Comparison of ENCODE assay signal across 8 mouse cellular contexts in the genomic region with DNA sequence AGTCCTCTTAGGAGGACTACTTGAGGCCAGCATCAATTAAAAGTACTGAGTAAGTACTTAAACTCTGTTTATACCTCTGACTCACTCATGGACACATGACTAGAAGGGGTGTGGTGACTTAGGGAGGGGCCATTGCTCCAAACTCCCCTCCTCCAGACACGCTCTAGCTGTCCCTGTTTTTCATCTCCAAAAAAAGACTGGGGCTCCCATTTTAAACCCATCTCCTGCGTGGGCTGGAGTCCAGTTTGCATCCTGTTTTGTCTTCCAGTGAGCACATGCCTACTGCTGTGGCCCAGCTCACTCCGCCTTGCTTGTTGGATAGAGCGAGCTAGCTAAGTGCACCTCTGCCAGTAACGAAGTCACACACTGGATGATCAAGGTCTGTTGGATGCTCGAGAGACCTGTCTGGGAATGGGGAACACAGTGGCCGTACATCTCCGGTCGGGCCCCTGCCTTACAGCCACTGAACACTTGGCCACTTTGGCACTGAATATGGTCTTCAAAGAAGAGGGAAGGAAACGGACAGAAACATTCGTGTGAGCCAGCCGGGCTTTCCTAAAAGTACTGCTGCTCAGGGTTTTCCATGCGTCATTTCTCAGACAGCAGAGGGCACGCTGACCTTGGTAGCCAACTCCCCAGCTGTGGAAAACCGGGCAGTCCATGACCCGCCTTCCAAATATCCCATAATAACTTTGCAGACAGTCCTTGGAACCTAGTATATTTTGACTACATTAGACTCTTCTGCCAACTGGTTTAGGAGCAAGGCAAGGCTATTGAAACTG.
A peak's percentile ranks its signal among the peaks of the same experiment; 100 is the strongest.
DNase-seq lines count a peak whose midpoint lies in the region; ATAC-seq and TF ChIP-seq lines count a peak whose summit lies in the region.

No protein-coding gene starts in this region.

- no peaks in the 10 kb centered on the region for H3K9me3 ChIP-seq in embryonic facial prominence, embryonic 10.5 days
- no peaks in the 10 kb centered on the region for H3K9me3 ChIP-seq in limb, embryonic 15.5 days
- H3K9me3 ChIP-seq in midbrain, embryonic 14.5 days (ENCODE audit: control insufficient read depth, low read length), result no peaks in the 10 kb centered on the region
- no peaks in the 10 kb centered on the region for H3K9me3 ChIP-seq in forebrain, postnatal 0 days (ENCODE audit: low read length)

- peaks cover 49% of the 10 kb centered on the region for H3K4me1 ChIP-seq in embryonic facial prominence, embryonic 10.5 days
- peaks cover 58% of the 10 kb centered on the region for H3K4me1 ChIP-seq in limb, embryonic 15.5 days
- H3K4me1 ChIP-seq in midbrain, embryonic 14.5 days (ENCODE audit: control insufficient read depth, insufficient read depth, low read length), result no peaks in the 10 kb centered on the region
- H3K4me1 ChIP-seq in forebrain, postnatal 0 days (ENCODE audit: insufficient read depth), result peaks cover 4% of the 10 kb centered on the region; the same call in 1 of the 2 replicates

- H3K27me3 ChIP-seq in embryonic facial prominence, embryonic 10.5 days (replicated peaks; ENCODE audit: low read depth, poor library complexity, severe bottlenecking), result no peaks in the 10 kb centered on the region
- no peaks in the 10 kb centered on the region for H3K27me3 ChIP-seq in limb, embryonic 15.5 days
- no peaks in the 10 kb centered on the region for H3K27me3 ChIP-seq in midbrain, embryonic 14.5 days (ENCODE audit: control insufficient read depth, insufficient read depth, low read length)
- no peaks in the 10 kb centered on the region for H3K27me3 ChIP-seq in forebrain, postnatal 0 days (ENCODE audit: insufficient read depth, low read length)

- peak; percentile 16 for ATAC-seq in limb, embryonic 15.5 days (ENCODE audit: insufficient number of reproducible peaks, low FRiP score, low TSS enrichment, low read depth)
- ATAC-seq in midbrain, embryonic 14.5 days (ENCODE audit: low FRiP score, low TSS enrichment), result no peak
- ATAC-seq in forebrain, postnatal 0 days, result no peak

- TF ChIP-seq CTCF in left cerebral cortex, adult 2 months (IDR thresholded peaks at IDR 0.05), result no peak
- TF ChIP-seq CTCF in forebrain, postnatal 0 days (IDR thresholded peaks at IDR 0.05; ENCODE audit: low read depth), result no peak

- no peak overlapping the region for H3K4me3 ChIP-seq in left cerebral cortex, adult 2 months
- H3K4me3 ChIP-seq in embryonic facial prominence, embryonic 10.5 days, result no peak overlapping the region
- H3K4me3 ChIP-seq in limb, embryonic 15.5 days, result no peak overlapping the region
- H3K4me3 ChIP-seq in midbrain, embryonic 14.5 days (replicated peaks; ENCODE audit: low read depth, low read length), result no peak overlapping the region
- H3K4me3 ChIP-seq in forebrain, postnatal 0 days (ENCODE audit: low read depth, low read length), result no peak overlapping the region

- 82% methylated on average over 16 of the region's 16 CpGs for WGBS in embryonic facial prominence, embryonic 10.5 days
- WGBS in limb, embryonic 15.5 days, result 58% methylated on average over 16 of the region's 16 CpGs
- 91% methylated on average over 16 of the region's 16 CpGs for WGBS in midbrain, embryonic 14.5 days
- 86% methylated on average over 16 of the region's 16 CpGs for WGBS in forebrain, postnatal 0 days

- DNase-seq in left cerebral cortex, adult 2 months (ENCODE audit: extremely low spot score in 1 of 2, low spot score in 2 of 2), result no peak
- no peak for DNase-seq in left cerebral cortex, adult 11 months (ENCODE audit: low spot score)
- no peak for DNase-seq in embryonic facial prominence, embryonic 10.5 days (ENCODE audit: low spot score)
- peak; percentile 26 for DNase-seq in heart, postnatal 25 days (ENCODE audit: low spot score)
- DNase-seq in midbrain, embryonic 14.5 days, result no peak
- DNase-seq in forebrain, postnatal 0 days, result no peak
- DNase-seq in thymus, postnatal 4 days, result no peak

- no peak overlapping the region for H3K4me2 ChIP-seq in limb, embryonic 15.5 days
- no peak overlapping the region for H3K4me2 ChIP-seq in midbrain, embryonic 14.5 days (ENCODE audit: low read length)
- no peak overlapping the region for H3K4me2 ChIP-seq in forebrain, postnatal 0 days (ENCODE audit: low read depth)

- H3K27ac ChIP-seq in left cerebral cortex, adult 2 months, result peak overlapping the region; percentile 61
- peak overlapping the region; percentile 76 for H3K27ac ChIP-seq in embryonic facial prominence, embryonic 10.5 days (replicated peaks)
- peak overlapping the region; percentile 83 for H3K27ac ChIP-seq in limb, embryonic 15.5 days
- H3K27ac ChIP-seq in midbrain, embryonic 14.5 days (replicated peaks; ENCODE audit: low read depth, low read length), result no peak overlapping the region
- H3K27ac ChIP-seq in forebrain, postnatal 0 days (ENCODE audit: low read depth, low read length), result no peak overlapping the region

- intact Hi-C loops in left cerebral cortex, adult 2 months (cut with DNase I), result no loop called here
- intact Hi-C loops in heart, postnatal 25 days (cut with DNase I), result loop anchor here (5.0 kb wide), 1 partner anchor 56 kb away; no protein-coding TSS in a partner anchor

- H3K9ac ChIP-seq in limb, embryonic 15.5 days, result no peak overlapping the region
- no peak overlapping the region for H3K9ac ChIP-seq in midbrain, embryonic 14.5 days (replicated peaks; ENCODE audit: low read length)
- H3K9ac ChIP-seq in forebrain, postnatal 0 days, result no peak overlapping the region

- H3K36me3 ChIP-seq in embryonic facial prominence, embryonic 10.5 days (replicated peaks), result peaks cover 91% of the 10 kb centered on the region
- H3K36me3 ChIP-seq in limb, embryonic 15.5 days, result peaks cover 36% of the 10 kb centered on the region
- peaks cover 35% of the 10 kb centered on the region for H3K36me3 ChIP-seq in midbrain, embryonic 14.5 days (ENCODE audit: control insufficient read depth, insufficient read depth, low read length)
- peaks cover 32% of the 10 kb centered on the region for H3K36me3 ChIP-seq in forebrain, postnatal 0 days (ENCODE audit: insufficient read depth)

Comparison
In these comparisons a context has a peak if more than half of its experiments do, and no peak if none do; other contexts are left out.
1. H3K27ac ChIP-seq: peak in left cerebral cortex, adult 2 months (single experiment), embryonic facial prominence, embryonic 10.5 days (single experiment) and limb, embryonic 15.5 days (single experiment); none in midbrain, embryonic 14.5 days (single experiment) and forebrain, postnatal 0 days (single experiment).